ENCODE assay signal across 10 mouse cellular contexts in genomic region chr17:45597787-45598186, GRCm38 (mm10). TPM values are rescaled to one million over a fixed set of nuclear protein-coding genes. Genes with fewer than 3 reads are reported as not detected.
DNase-seq lines count a peak whose midpoint lies in the region; ATAC-seq and TF ChIP-seq lines count a peak whose summit lies in the region.
"Had no signal": no experiment of that assay in that cellular context is flagged by ENCODE, and none has a peak within 500 bp of the region (broad histone marks: within the 10 kb centered on the region; RNA-seq: fewer than 3 reads in every experiment).

No protein-coding gene starts in this region.

- H3K4me1 ChIP-seq in neural tube, embryonic 15.5 days: peaks cover 53% of the 10 kb centered on the region
- H3K4me1 ChIP-seq in forebrain, postnatal 0 days (ENCODE audit: insufficient read depth): peaks cover 20% of the 10 kb centered on the region
- peaks cover 62% of the 10 kb centered on the region for H3K4me1 ChIP-seq in stomach, embryonic 16.5 days (ENCODE audit: control insufficient read depth, insufficient read depth, low read length)

- no peaks in the 10 kb centered on the region for H3K9me3 ChIP-seq in neural tube, embryonic 15.5 days (replicated peaks)
- no peaks in the 10 kb centered on the region for H3K9me3 ChIP-seq in forebrain, postnatal 0 days (ENCODE audit: low read length)
- H3K9me3 ChIP-seq in stomach, embryonic 16.5 days (replicated peaks; ENCODE audit: control insufficient read depth, low read length): no peaks in the 10 kb centered on the region
- H3K9me3 ChIP-seq: limb, embryonic 15.5 days had no signal

- DNase-seq in gastrocnemius, adult 18-20 months (ENCODE audit: low spot score): peak; percentile 62
- DNase-seq in gastrocnemius, postnatal 10 days: no peak
- peak; percentile 45 for DNase-seq in neural tube, embryonic 10.5 days (ENCODE audit: extremely low spot score, low spot score)
- peak; percentile 61 for DNase-seq in forebrain, postnatal 0 days
- DNase-seq in layer of hippocampus, adult 2 months (ENCODE audit: low spot score in 2 of 2): no peak

- WGBS in neural tube, embryonic 15.5 days: 39% methylated on average over 3 of the region's 3 CpGs
- WGBS in forebrain, postnatal 0 days: 32% methylated on average over 3 of the region's 3 CpGs
- WGBS in stomach, embryonic 16.5 days: 29% methylated on average over 3 of the region's 3 CpGs

- H3K4me3 ChIP-seq in neural tube, embryonic 15.5 days (replicated peaks): no peak overlapping the region
- H3K4me3 ChIP-seq in forebrain, postnatal 0 days (ENCODE audit: low read depth, low read length): no peak overlapping the region
- no peak overlapping the region for H3K4me3 ChIP-seq in stomach, embryonic 16.5 days (replicated peaks; ENCODE audit: low read length)
- no peak overlapping the region for H3K4me3 ChIP-seq in layer of hippocampus, adult 2 months
- H3K4me3 ChIP-seq: limb, embryonic 15.5 days had no signal

- ATAC-seq in neural tube, embryonic 15.5 days (ENCODE audit: low FRiP score): no peak
- no peak for ATAC-seq in forebrain, postnatal 0 days
- ATAC-seq in stomach, embryonic 16.5 days (ENCODE audit: insufficient read depth, low FRiP score): no peak
- no peak for ATAC-seq in megakaryocyte-erythroid progenitor cell, adult 5-6 weeks (replicated peaks; ENCODE audit: low FRiP score, low TSS enrichment, poor library complexity, severe bottlenecking)

- H3K9ac ChIP-seq in neural tube, embryonic 15.5 days (replicated peaks): no peak overlapping the region
- H3K9ac ChIP-seq in forebrain, postnatal 0 days: no peak overlapping the region
- H3K9ac ChIP-seq in stomach, embryonic 16.5 days (ENCODE audit: low read length): no peak overlapping the region
- H3K9ac ChIP-seq: limb, embryonic 15.5 days had no signal

- peaks cover 34% of the 10 kb centered on the region for H3K27me3 ChIP-seq in neural tube, embryonic 15.5 days (replicated peaks)
- H3K27me3 ChIP-seq in forebrain, postnatal 0 days (ENCODE audit: insufficient read depth, low read length): peaks cover 7% of the 10 kb centered on the region; the same call in 1 of the 2 replicates
- 0 out of 2 replicates have a peak, but pooled peaks cover 3% of the 10 kb centered on the region for H3K27me3 ChIP-seq in stomach, embryonic 16.5 days (ENCODE audit: control insufficient read depth, insufficient read depth, low read length)

- H3K27ac ChIP-seq in neural tube, embryonic 15.5 days (replicated peaks): no peak overlapping the region
- no peak overlapping the region for H3K27ac ChIP-seq in forebrain, postnatal 0 days (ENCODE audit: low read depth, low read length)
- H3K27ac ChIP-seq in stomach, embryonic 16.5 days (ENCODE audit: low read length): 0 out of 2 replicates have a peak overlapping the region, but pooled peaks have one; percentile 19
- no peak overlapping the region for H3K27ac ChIP-seq in layer of hippocampus, adult 2 months

- no peak for TF ChIP-seq CTCF in forebrain, postnatal 0 days (IDR thresholded peaks at IDR 0.05; ENCODE audit: low read depth)
- no peak for TF ChIP-seq CTCF in layer of hippocampus, adult 2 months (conservative IDR thresholded peaks at IDR 0.05)

- no peak overlapping the region for H3K4me2 ChIP-seq in neural tube, embryonic 15.5 days
- no peak overlapping the region for H3K4me2 ChIP-seq in forebrain, postnatal 0 days (ENCODE audit: low read depth)
- H3K4me2 ChIP-seq in stomach, embryonic 16.5 days (ENCODE audit: low read depth, low read length): no peak overlapping the region

- H3K36me3 ChIP-seq in neural tube, embryonic 15.5 days: no peaks in the 10 kb centered on the region
- no peaks in the 10 kb centered on the region for H3K36me3 ChIP-seq in forebrain, postnatal 0 days (ENCODE audit: insufficient read depth)
- H3K36me3 ChIP-seq in stomach, embryonic 16.5 days (ENCODE audit: control insufficient read depth, insufficient read depth, low read length): no peaks in the 10 kb centered on the region
- H3K36me3 ChIP-seq: limb, embryonic 15.5 days had no signal

RNA-seq across cellular contexts. Expression of gene Slc29a1, which starts 1.6 kb away (rescaled TPM):
- 10 to 100 TPM; 31.9 to 32.4 TPM for total RNA-seq in gastrocnemius, adult 18-20 months (2021)
- 100 to 1,000 TPM in 1 of 2 experiments, 10 to 100 TPM in 1; 97.4 to 114 TPM for total RNA-seq in gastrocnemius, postnatal 10 days (2021)
- polyA plus RNA-seq in neural tube, embryonic 15.5 days (2015; fragmentation: Nextera tagmentation; extraction: Ambion mirVana): 42.8 and 77.5 TPM in 2 replicates
- 68.3 and 84.5 TPM in 2 replicates for total RNA-seq in forebrain, postnatal 0 days (2014; rRNA removed)
- polyA plus RNA-seq in forebrain, postnatal 0 days (2015; fragmentation: Nextera tagmentation; extraction: Ambion mirVana): 76.2 and 84.4 TPM in 2 replicates
- polyA plus RNA-seq in stomach, embryonic 16.5 days (2015; fragmentation: Nextera tagmentation; extraction: Ambion mirVana): 85.3 and 90.0 TPM in 2 replicates
- total RNA-seq in layer of hippocampus, adult 2 months (2021): 10 to 100 TPM; 21.1 to 23.0 TPM
- total RNA-seq in megakaryocyte-erythroid progenitor cell, adult 5-6 weeks (2014; fragmentation: Nextera tagmentation): 166 and 176 TPM in 2 replicates
- 89.2 and 171 TPM in 2 replicates for total RNA-seq in megakaryocyte-erythroid progenitor cell, adult 5-6 weeks (2017)

RNA-seq across cellular contexts. Expression of gene Mymx, which starts 4.1 kb away (rescaled TPM):
- not detected for total RNA-seq in gastrocnemius, adult 18-20 months (2021)
- 10 to 100 TPM; 16.1 to 18.7 TPM for total RNA-seq in gastrocnemius, postnatal 10 days (2021)
- polyA plus RNA-seq in neural tube, embryonic 15.5 days (2015; fragmentation: Nextera tagmentation; extraction: Ambion mirVana): 1.5 and 1.6 TPM in 2 replicates
- not detected in 2 replicates for total RNA-seq in forebrain, postnatal 0 days (2014; rRNA removed)
- not detected in 2 replicates for polyA plus RNA-seq in forebrain, postnatal 0 days (2015; fragmentation: Nextera tagmentation; extraction: Ambion mirVana)
- polyA plus RNA-seq in stomach, embryonic 16.5 days (2015; fragmentation: Nextera tagmentation; extraction: Ambion mirVana): 0.67 and 3.5 TPM in 2 replicates
- not detected for total RNA-seq in layer of hippocampus, adult 2 months (2021)
- not detected in 2 replicates for total RNA-seq in megakaryocyte-erythroid progenitor cell, adult 5-6 weeks (2014; fragmentation: Nextera tagmentation)
- not detected in 2 replicates for total RNA-seq in megakaryocyte-erythroid progenitor cell, adult 5-6 weeks (2017)
- total RNA-seq: gastrocnemius, adult 8-10 months had no signal

RNA-seq across cellular contexts. Expression of gene Hsp90ab1, which starts 24.7 kb away (rescaled TPM):
- 1,000 to 10,000 TPM; 1,074 to 1,224 TPM for total RNA-seq in gastrocnemius, adult 18-20 months (2021)
- 100 to 1,000 TPM; 900 to 909 TPM for total RNA-seq in gastrocnemius, postnatal 10 days (2021)
- 1,466 and 1,575 TPM in 2 replicates for polyA plus RNA-seq in neural tube, embryonic 15.5 days (2015; fragmentation: Nextera tagmentation; extraction: Ambion mirVana)
- total RNA-seq in forebrain, postnatal 0 days (2014; rRNA removed): 1,283 and 1,351 TPM in 2 replicates
- 1,258 and 1,497 TPM in 2 replicates for polyA plus RNA-seq in forebrain, postnatal 0 days (2015; fragmentation: Nextera tagmentation; extraction: Ambion mirVana)
- 1,400 and 1,468 TPM in 2 replicates for polyA plus RNA-seq in stomach, embryonic 16.5 days (2015; fragmentation: Nextera tagmentation; extraction: Ambion mirVana)
- 1,000 to 10,000 TPM; 1,695 to 1,765 TPM for total RNA-seq in layer of hippocampus, adult 2 months (2021)
- 1,847 and 1,911 TPM in 2 replicates for total RNA-seq in megakaryocyte-erythroid progenitor cell, adult 5-6 weeks (2014; fragmentation: Nextera tagmentation)
- 2,660 and 3,319 TPM in 2 replicates for total RNA-seq in megakaryocyte-erythroid progenitor cell, adult 5-6 weeks (2017)

RNA-seq across cellular contexts. Expression of gene Slc35b2, which starts 34.1 kb away (rescaled TPM):
- 10 to 100 TPM; 16.2 to 17.7 TPM for total RNA-seq in gastrocnemius, adult 18-20 months (2021)
- 10 to 100 TPM; 29.9 to 39.3 TPM for total RNA-seq in gastrocnemius, postnatal 10 days (2021)
- polyA plus RNA-seq in neural tube, embryonic 15.5 days (2015; fragmentation: Nextera tagmentation; extraction: Ambion mirVana): 86.3 and 99.5 TPM in 2 replicates
- total RNA-seq in forebrain, postnatal 0 days (2014; rRNA removed): 80.9 and 87.0 TPM in 2 replicates
- 83.8 and 89.6 TPM in 2 replicates for polyA plus RNA-seq in forebrain, postnatal 0 days (2015; fragmentation: Nextera tagmentation; extraction: Ambion mirVana)
- 115 and 117 TPM in 2 replicates for polyA plus RNA-seq in stomach, embryonic 16.5 days (2015; fragmentation: Nextera tagmentation; extraction: Ambion mirVana)
- total RNA-seq in layer of hippocampus, adult 2 months (2021): 10 to 100 TPM; 31.1 to 31.8 TPM
- total RNA-seq in megakaryocyte-erythroid progenitor cell, adult 5-6 weeks (2014; fragmentation: Nextera tagmentation): 46.9 and 74.5 TPM in 2 replicates
- total RNA-seq in megakaryocyte-erythroid progenitor cell, adult 5-6 weeks (2017): 27.7 and 60.3 TPM in 2 replicates

RNA-seq across cellular contexts. Expression of gene Nfkbie, which starts 42.3 kb away (rescaled TPM):
- total RNA-seq in gastrocnemius, adult 18-20 months (2021): under 1 TPM; 0.30 to 0.47 TPM
- 1 to 10 TPM; 1.3 to 2.3 TPM for total RNA-seq in gastrocnemius, postnatal 10 days (2021)
- 4.8 and 10.1 TPM in 2 replicates for polyA plus RNA-seq in neural tube, embryonic 15.5 days (2015; fragmentation: Nextera tagmentation; extraction: Ambion mirVana)
- total RNA-seq in forebrain, postnatal 0 days (2014; rRNA removed): 2.8 and 3.1 TPM in 2 replicates
- polyA plus RNA-seq in forebrain, postnatal 0 days (2015; fragmentation: Nextera tagmentation; extraction: Ambion mirVana): 2.2 and 2.7 TPM in 2 replicates
- polyA plus RNA-seq in stomach, embryonic 16.5 days (2015; fragmentation: Nextera tagmentation; extraction: Ambion mirVana): 4.2 and 4.4 TPM in 2 replicates
- total RNA-seq in layer of hippocampus, adult 2 months (2021): 1 to 10 TPM; 2.6 to 2.7 TPM
- total RNA-seq in megakaryocyte-erythroid progenitor cell, adult 5-6 weeks (2014; fragmentation: Nextera tagmentation): 4.2 and 6.0 TPM in 2 replicates
- total RNA-seq in megakaryocyte-erythroid progenitor cell, adult 5-6 weeks (2017): 3.2 and 3.9 TPM in 2 replicates

Comparison
In these comparisons a context has a peak if more than half of its experiments do, and no peak if none do; other contexts are left out.
1. DNase-seq: peak in gastrocnemius, adult 18-20 months (single experiment), neural tube, embryonic 10.5 days (single experiment) and forebrain, postnatal 0 days (single experiment); none in gastrocnemius, postnatal 10 days (single experiment) and layer of hippocampus, adult 2 months (0 of 2).
2. RNA of gene Mymx, which starts 4.1 kb away (total RNA-seq): 16.1 to 18.7 TPM in gastrocnemius, postnatal 10 days; not detected in gastrocnemius, adult 18-20 months, not detected in forebrain, postnatal 0 days, not detected in layer of hippocampus, adult 2 months and not detected in megakaryocyte-erythroid progenitor cell, adult 5-6 weeks; every median in the first group is over 10 times any median in the second.